Mouse (Mus musculus) heart, adult 18-20 months (tissue): ENCODE results near the gene Pcsk7. TPM values are rescaled to one million over a fixed set of nuclear protein-coding genes. Genes with fewer than 3 reads are reported as not detected.

ENCODE experiments used
- DNase-seq, 2 experiments: peaks; one replicate each; pipeline ENCODE4 v3.0.0; 2021 to 2022; ENCODE audit warnings: mixed read lengths in 1 of 2
- total RNA-seq, 2 experiments: library from RNA; stranded (reverse); gene quantifications; 2 replicates each; pipeline ENCODE4 v1.2.3; 2021

Pcsk7 gene
- total RNA-seq, 2 experiments from 2014 or later: 13.2 to 13.5 TPM

GRCm38 (mm10) chr9:45938952-45939637 is 32.8 kb downstream of the Pcsk7 start:
- DNase-seq: no peak

DNA sequence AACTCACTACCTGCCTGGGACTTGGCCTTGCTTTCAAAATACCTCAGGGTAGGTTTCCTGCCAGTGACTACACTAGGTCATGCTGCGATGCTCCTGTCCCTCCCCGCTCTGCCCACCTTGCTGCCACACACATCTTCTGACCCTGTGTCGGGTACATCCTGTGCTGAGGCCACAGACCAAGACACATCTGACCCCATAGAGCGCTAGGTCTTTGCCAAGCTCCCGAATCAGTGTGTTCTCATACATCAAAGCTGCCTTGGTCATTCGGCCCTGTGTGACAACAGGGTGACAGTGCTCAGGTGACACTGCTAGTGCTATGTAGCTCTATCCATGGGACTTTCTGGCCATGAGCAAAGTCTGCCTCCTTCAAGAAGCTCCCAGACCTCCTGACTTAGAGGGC is 33.5 kb downstream of the Pcsk7 start:
- DNase-seq: no peak

DNA sequence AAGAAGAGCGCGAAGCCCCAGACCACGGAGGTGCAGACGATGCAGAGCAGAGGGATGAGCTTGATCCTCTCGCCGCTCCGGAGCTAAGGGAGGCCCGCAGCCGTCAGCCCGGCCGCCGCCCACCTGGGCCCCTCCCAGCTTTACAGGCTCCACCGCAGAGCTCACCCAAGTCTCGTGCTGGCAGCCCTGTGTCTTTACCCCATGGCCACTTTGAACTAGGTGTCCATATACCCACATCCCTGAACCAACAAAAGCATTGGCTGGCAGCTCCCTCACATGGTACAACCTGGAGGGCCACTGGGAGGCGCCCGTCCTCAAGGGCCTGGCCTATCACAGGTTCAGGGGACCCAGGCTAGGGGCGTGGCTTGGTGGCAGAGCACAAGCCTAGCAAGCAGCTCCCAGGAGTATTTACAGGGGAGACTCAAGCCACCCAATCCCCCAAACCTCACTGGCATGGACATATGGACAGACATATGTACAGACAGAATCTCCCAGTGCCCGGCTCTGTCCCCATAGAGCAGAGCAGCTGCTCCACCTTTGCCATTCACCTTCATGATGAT is 35.1 kb downstream of the Pcsk7 start:
- no peak for DNase-seq

DNA sequence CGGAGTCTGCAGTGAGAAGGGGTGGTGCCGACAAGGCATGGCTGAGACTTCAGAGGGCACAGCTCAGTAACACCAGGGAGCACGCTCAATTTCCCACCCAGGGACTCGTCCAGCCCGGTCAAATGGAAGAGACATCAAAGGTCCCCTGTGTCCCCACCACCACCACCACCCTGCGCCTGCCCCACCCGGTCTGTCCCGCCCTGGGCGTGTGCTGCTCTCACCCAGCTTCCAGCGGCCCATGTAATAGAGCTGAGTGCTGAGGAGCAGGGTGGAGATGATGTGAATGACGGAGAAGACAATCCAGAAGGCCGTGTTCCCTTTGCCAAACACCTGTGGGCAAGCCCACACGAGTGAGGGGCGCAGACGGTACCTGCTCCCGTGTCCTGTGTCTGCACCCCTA is 36.2 kb downstream of the Pcsk7 start:
- DNase-seq: no peak

- DNase-seq: no peak
These were observed 36.6 kb downstream of the Pcsk7 start for GRCm38 (mm10) chr9:45942916-45943315.

DNA sequence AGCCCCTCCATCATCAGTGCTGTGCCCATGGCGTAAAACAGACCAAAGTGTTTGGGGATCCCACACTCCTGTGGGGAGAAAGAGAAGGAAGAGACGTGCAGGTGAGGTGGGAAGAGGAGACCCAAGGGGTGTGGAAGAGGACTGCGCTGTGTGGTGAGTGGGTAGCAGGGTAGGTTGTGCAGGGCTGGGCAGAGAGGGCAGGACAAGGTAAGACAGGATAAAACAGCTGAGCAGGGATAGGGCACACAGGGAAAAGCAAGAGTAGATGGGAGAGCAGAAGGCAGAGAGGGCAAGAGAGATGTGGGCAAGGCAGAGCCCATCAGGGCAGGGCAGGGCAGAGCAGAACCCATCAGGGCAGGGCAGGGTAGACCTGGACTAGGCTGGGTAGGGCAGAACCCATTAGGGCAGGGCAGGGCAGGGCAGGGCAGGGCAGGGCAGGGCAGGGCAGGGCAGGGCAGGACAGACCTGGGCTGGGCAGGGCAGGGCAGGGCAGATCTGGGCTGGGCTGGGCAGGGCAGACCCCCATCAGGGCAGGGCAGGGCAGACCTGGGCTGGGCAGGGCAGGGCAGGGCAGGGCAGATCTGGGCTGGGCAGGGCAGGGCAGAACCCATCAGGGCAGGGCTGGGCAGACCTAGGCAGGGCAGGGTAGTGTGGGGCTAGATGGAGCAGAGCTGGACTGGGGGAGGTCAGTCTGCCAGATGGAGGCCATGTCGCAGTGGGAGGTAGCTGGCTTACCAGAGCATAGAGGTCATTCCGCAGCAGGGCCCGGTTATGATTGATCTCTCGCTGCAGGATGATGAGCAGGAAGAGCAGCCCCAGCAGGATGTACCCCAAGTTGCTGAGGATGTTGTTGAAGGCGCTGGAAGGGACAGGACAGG is 37.6 kb downstream of the Pcsk7 start:
- no peak for DNase-seq

GRCm38 (mm10) chr9:45944506-45945400 is 38.5 kb downstream of the Pcsk7 start:
- no peak for DNase-seq

GRCm38 (mm10) chr9:45945721-45946120 is 39.4 kb downstream of the Pcsk7 start:
- no peak for DNase-seq

- DNase-seq: no peak
These were observed 40.0 kb downstream of the Pcsk7 start for GRCm38 (mm10) chr9:45946182-45946871.

DNA sequence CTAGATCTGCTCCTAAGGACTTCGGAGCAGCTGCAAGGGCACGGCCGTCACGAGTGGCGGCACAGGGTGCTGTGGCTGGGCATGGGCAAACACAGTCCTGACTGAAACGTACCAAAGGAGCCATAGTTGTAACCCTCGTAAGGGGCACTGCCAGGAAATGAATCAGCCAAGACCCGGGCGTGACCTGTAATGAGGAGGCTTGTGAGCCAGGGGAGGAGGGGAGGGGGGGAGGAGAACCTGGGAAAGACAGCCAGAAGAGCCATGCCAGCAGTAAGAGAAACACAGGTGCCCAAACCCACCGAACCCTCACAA is 40.5 kb downstream of the Pcsk7 start:
- no peak for DNase-seq

GRCm38 (mm10) chr9:45952057-45952456 is 45.8 kb downstream of the Pcsk7 start:
- DNase-seq: no peak

DNA sequence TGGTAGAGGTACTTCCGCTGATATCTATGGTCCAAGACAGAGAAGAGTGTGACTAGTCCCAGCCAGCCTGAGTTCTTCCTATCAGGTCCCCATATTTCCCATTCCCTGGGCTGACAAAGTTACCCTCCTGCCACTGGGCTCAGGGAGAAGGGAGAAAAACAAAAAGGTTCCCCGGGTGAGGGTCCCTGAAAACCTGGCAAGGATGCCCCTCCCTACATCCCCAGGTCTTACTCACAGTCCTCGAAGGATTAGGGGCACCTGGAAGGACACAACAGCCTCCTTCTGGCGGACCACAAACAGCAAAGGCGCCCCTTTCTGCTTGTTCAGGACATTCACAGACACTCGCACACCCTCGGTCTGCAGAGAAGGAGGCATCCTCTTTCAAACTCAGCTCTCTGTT is 46.6 kb downstream of the Pcsk7 start:
- no peak for DNase-seq

GRCm38 (mm10) chr9:45953511-45954293 is 47.4 kb downstream of the Pcsk7 start:
- DNase-seq: peak; percentile 49 to 62

DNA sequence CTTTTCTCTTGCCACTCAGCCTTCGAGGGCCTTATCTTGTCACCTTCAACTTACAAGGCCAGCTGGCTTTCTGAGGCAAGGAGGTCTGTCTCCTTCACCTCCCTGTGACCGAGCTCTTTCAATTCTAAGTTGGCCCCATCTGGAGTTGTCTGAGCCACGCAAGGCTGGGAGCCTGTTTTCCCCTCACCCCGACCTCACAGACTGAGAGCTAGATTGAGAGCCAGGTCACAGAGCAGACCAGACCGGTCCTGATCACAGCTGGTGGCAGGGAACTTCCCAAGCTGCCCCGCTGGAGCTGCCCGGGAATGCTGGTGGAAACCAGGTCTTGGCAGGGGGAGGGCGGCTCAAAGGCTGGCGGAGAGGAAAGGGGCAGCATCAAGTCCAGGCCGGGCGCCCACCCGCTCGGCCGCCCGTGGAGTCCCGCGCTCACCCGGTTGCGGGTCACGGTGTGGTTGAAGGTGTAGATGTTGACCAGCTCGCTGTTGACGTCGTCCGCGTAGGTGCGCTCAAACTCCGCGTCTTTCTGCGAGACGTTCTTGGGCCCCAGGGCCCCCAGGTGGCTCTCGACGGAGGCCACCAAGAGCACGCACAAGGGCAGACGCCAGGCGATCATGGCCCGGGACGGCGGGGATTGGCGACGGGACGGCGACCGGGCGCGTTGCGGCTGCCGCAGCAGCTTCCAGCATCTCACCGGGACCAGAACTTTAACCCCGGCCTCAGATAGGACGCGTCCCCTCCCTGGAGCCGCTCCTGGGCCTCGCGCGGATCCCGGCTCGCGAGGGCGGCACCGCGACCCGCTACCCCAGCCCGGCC is 48.2 kb downstream of the Pcsk7 start:
- DNase-seq: peak; percentile 52 to 74

DNA sequence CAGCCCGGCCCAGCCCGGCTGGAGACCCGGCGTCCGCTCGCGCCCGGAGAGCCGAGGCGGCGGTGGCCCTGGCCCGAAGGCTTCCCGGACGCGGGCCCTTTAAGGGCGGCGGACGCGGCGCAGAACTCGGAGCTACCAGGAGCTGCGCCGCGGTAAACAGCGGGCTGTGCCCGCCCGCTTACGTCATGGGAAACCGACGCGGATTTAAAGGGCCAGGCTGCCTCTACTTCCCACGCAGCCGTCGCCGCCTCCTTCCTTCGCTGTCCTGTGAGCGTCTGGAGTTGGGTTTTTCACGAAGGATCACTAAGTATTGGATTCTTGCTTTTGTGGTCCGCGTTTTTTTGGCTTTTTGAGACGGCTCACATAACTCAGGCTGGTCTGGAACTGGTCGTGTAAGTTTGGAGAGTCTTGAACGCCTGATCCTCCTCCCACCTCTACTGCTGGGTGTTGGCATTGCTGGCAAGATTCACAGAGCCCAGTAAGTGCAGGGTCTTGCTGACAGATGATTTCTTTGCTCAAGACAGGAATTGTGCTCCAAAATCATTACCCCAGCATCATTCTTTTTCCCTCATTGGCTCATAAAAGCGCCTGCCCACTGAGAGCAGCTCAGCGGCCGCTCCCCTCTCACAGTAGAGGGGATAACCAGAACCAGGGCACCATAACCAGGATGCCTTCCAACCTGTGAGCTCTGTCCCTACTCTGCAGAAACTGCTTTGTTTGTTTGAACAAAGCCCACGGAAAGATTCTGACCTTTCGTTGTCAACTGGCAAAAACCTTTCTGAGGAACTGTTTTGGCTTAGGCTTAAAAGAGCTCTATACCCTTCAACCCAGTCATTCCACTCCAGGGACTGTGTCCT is 49.0 kb downstream of the Pcsk7 start, which contains the start of gene Sidt2:
Gene Sidt2, minus strand, starts transcription at position 152 of the 857 bp plus-strand sequence.
- DNase-seq: peak; percentile 93 to 95

DNA sequence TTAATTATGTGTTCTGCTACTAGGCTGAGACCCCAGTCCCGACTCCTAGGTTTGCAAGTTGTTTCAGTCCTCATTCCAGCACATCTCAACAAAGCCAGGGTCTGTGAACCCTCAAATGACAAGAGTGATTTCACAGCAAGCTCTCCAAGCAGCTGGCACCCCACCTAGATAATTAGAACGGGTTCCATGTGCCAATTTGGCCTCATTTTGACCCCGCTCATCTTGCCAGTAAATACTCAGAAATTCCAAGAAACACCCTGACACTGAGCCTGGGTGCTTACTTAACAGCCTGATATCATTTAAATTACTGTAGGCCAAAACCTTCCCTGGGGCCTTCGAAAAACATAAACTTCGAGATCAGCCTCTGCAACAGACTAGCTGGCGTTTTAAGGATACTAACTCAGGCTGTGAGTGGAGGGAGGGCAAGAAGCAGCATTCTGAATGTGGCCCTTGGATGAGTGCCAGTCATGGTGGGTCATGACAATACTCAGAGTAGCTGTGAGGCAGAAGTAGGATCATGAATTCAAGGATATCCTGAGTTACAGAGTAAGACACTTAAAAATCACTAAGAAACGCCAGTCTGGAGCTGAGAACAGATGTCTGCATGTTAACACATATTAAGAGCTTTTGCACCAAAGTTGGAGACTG is 51.9 kb downstream of the Pcsk7 start:
- peak; percentile 23 to 44 for DNase-seq

GRCm38 (mm10) chr9:45958851-45959250 is 52.6 kb downstream of the Pcsk7 start:
- peak in 1 of 2 experiments; percentile 17 for DNase-seq

DNA sequence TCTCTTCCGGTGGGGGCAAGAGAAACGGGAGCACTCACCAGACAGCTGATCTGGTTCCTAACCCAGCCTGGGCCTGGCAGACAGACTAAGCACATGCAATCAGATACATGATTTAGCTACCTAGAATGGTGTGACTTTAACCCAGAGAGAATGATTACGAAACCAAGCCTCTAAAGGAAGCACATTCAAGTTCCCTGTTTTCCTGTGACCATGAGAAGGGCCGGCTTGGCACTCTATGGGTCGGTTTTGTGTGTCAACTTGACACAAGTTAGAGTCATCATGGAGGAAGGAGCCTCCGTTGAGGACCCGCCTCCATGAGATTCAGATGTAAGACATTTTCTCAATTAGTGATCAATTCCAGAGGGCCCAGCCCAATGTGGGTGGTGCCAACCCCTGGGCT is 53.4 kb downstream of the Pcsk7 start:
- DNase-seq: peak in 1 of 2 experiments; percentile 22
